Mouse (Mus musculus): ENCODE data around the gene 9530077C05Rik. TPM values are rescaled to one million over a fixed set of nuclear protein-coding genes. Genes with fewer than 3 reads are reported as not detected.
"Not testable (repeated sequence)": the region's sequence is repeated elsewhere in the genome, so short reads cannot be mapped to it uniquely, and the experiment has no call there.

Gene 9530077C05Rik
- under 1 TPM; 0.39 to 0.55 TPM for total RNA-seq (2021)
- long read RNA-seq, experiment 1, partial matches to known transcripts, result 2 of 2 reads
- long read RNA-seq, experiment 1, other reads (novel, unspliced or antisense), result 0 of 2 reads
- long read RNA-seq, experiment 2, result 0 reads

- intact Hi-C loops (cut with DNase I), result no loop called here
Measured at GRCm38 (mm10) chr9:22411002-22411857, at the start of gene 9530077C05Rik. Gene 9530077C05Rik (plus strand): TSS chr9:22411513.

DNA sequence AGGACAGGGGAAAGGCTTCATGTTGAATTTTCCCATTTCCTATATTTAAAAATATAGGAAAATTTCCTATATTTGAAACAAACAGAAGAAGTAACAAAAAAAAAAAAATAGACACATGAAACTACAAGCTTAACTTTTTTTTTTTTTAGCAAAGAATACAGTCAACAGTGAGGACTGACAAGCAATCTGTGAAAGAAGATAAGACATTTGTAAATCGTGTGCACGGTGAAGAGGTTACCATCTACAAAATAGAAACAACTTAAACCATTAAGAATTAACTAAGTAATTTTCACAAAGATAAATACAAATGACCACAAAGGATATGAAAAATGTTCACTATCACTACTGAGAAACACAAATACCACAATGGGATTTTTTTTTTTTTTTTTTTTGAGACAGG is 45.1 kb upstream of the 9530077C05Rik start:
- intact Hi-C loops (cut with DNase I), result no loop called here
- DNase-seq, result no peak

More at GRCm38 (mm10) chr9:22411002-22411857, at the start of gene 9530077C05Rik:
- peak; percentile 95 to 97 for DNase-seq

- intact Hi-C loops (cut with DNase I), result no loop called here
- no peak for DNase-seq
Measured at GRCm38 (mm10) chr9:22366621-22367020, 44.7 kb upstream of the 9530077C05Rik start.

DNA sequence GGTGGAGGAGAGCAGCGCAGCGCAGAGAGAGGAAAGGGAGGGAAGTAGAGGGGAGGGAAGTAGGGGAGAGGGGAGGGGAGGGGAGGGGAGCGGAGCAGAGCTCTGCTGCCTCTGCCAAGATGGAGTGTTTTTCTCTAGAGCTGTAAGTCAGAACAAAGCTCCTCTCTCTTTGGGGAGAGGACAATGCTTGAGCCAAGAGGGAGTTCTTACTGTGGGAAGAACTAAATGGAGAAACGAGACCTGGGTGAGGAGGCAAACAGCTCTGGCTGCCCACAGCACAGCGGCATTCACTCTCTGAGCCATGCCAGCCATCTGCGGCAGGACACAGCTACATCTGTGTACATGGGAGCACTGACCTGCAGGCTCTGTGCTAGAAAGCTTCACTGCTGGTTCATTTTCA is 43.3 kb upstream of the 9530077C05Rik start:
- peak in 1 of 2 experiments; percentile 5 for DNase-seq
- intact Hi-C loops (cut with DNase I), result no loop called here

DNA sequence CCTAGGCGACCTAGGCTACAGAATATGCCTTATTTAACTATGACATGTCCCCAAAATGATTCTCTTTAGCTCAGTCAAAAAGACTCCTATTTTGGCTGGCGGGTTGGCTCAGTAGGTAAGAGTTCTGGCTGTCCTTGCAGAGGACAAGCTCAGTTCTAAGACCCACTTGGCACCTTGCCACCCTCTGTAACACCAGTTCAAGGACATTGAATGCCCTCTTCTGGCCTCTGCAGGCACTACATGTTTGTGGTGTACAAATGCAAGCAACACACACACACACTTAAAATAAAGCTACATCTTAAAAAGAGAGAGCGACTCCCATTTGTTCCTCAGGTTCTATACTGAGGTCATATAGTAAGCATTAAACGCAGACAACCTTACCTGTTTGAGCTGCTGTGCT is 38.6 kb upstream of the 9530077C05Rik start:
- DNase-seq, result peak in 1 of 2 experiments; percentile 18
- intact Hi-C loops (cut with DNase I), result no loop called here

- no peak for DNase-seq
- intact Hi-C loops (cut with DNase I), result no loop called here
Measured at GRCm38 (mm10) chr9:22376086-22376485, 35.2 kb upstream of the 9530077C05Rik start.

GRCm38 (mm10) chr9:22385890-22386289 is 25.4 kb upstream of the 9530077C05Rik start:
- intact Hi-C loops (cut with DNase I), result loop anchor here (5.0 kb wide), 1 partner anchor 159 kb away; the partner anchor contains the start of gene Zfp809

DNA sequence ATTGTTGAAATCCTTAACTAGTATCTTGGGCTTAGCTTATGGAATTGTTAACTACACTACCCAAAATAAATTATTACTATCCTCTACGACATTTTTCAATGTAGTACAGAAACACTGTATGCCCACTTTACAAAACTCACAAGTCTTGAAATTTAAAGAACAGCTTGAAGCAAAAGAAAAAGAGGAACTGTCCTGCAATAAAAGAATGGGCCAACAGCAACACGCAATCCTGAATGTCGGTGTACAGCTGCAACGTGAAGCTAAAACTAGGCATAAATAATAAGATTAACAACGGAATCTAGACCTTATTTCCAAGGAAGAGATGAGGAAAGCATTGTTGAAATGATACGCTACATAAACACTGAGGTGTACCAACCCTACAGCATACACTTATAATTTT is 23.4 kb upstream of the 9530077C05Rik start:
- DNase-seq, result no peak
- intact Hi-C loops (cut with DNase I), result loop anchor here (5.0 kb wide), 1 partner anchor 161 kb away; the partner anchor contains the start of gene Zfp809

More at GRCm38 (mm10) chr9:22385890-22386289, 25.4 kb upstream of the 9530077C05Rik start:
- no peak for DNase-seq

DNA sequence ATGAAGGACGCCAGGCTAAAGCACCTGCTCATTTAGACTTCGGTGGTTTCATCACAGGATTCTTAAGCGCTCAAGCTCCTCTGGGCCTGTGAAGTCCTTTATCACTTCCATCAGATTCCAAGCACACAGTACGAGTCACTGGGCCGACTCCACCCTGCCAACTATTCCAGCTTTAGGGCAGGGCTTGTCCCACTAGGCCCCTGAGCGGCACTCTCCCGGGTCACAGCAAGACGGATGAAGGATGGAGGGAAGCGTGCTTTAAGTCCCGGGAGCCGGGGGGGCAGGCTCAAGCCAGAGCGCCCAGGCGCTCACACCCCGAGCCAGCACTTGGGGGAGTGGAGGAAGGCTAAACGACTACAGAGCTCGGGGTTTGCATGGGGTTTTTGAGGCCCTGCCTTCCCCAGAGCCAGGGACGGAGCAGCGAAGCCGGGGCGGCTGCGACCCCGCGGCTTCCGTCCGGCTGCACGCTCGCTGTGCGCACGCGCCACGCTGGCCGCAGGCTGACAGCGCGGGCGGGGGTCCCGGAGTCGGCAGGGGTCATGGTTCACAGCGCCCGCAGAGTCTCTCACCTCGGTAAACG is 22.8 kb upstream of the 9530077C05Rik start:
- DNase-seq, result peak; percentile 15 to 22
- intact Hi-C loops (cut with DNase I), result loop anchor here (5.0 kb wide), 1 partner anchor 161 kb away; the partner anchor contains the start of gene Zfp809

DNA sequence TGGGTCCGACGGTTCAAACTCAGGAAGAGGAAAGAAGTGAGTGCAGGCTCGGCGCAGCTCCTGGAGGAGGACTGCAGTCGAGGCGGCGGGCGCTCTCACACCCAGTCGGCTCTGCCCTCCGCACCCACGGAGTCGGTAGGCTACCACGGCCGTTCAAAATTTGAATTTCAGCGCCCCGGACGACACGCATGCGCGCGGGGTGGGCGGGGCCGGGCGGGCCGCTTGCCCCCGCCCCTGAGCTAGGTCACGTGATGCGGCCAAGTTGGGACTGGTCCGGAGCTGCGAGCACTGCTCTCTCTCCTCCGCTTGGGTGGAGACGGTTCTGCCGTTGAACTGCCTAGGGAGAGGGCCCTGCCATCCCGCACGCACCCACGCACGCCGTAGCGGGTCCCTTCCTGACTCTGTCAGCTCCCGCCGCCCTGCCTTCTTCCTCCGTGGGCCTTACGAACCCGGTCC is 22.3 kb upstream of the 9530077C05Rik start, which contains the start of gene Anln:
Gene Anln (minus strand): TSS at position 168 of the 456 bp plus-strand sequence.
- intact Hi-C loops (cut with DNase I), result loop anchor here (5.0 kb wide), 1 partner anchor 162 kb away; the partner anchor contains the start of gene Zfp809
- peak; percentile 93 to 96 for DNase-seq

GRCm38 (mm10) chr9:22389736-22390245 is 21.5 kb upstream of the 9530077C05Rik start:
- intact Hi-C loops (cut with DNase I), result loop anchor here (5.0 kb wide), 1 partner anchor 162 kb away; the partner anchor contains the start of gene Zfp809
- DNase-seq, result no peak

- DNase-seq, result no peak
Measured at GRCm38 (mm10) chr9:22390390-22390789, 20.9 kb upstream of the 9530077C05Rik start.

DNA sequence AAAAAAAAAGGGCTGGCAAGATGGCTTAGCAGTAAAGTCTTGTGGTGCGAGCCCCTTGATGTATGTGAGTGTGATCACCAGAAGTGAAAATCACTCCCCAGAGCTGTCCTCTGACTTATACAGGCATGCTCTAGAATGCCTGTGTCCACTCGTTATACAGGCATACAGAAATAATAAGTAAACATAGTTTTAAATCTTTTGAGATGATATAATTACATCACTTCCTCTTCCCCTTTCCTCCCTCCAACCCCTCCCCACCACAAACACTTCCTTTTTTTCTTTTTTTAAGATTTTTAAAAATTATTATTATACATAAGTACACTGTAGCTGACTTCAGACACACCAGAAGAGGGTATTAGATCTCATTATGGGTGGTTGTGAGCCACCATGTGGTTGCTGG is 16.6 kb upstream of the 9530077C05Rik start:
- intact Hi-C loops (cut with DNase I), result no loop called here
- no peak for DNase-seq

More at GRCm38 (mm10) chr9:22390390-22390789, 20.9 kb upstream of the 9530077C05Rik start:
- intact Hi-C loops (cut with DNase I), result no loop called here

- DNase-seq, result no peak
- intact Hi-C loops (cut with DNase I), result no loop called here
Measured at GRCm38 (mm10) chr9:22399021-22399420, 12.3 kb upstream of the 9530077C05Rik start.

- no peak for DNase-seq
- intact Hi-C loops (cut with DNase I), result no loop called here
Measured at GRCm38 (mm10) chr9:22402001-22402400, 9.3 kb upstream of the 9530077C05Rik start.

GRCm38 (mm10) chr9:22402976-22403375 is 8.3 kb upstream of the 9530077C05Rik start:
- no peak for DNase-seq
- intact Hi-C loops (cut with DNase I), result no loop called here

DNA sequence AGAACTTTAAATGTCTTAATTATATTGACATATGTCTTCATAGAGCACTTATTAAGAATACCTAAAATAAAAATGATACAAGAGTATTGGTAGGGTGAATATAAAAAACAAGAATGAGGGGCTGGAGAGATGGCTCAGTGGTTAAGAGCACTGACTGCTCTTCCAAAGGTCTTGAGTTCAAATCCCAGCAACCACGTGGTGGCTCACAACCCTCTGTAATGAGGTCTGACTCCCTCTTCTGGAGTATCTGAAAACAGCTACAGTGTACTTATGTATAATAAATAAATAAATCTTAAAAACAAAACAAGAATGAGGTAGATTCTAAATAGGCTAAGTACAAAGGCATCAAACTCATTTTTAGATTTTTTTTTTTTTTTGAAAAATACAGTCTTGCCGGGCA is 7.8 kb upstream of the 9530077C05Rik start:
- DNase-seq; intact Hi-C loops (cut with DNase I): not testable (repeated sequence)

DNA sequence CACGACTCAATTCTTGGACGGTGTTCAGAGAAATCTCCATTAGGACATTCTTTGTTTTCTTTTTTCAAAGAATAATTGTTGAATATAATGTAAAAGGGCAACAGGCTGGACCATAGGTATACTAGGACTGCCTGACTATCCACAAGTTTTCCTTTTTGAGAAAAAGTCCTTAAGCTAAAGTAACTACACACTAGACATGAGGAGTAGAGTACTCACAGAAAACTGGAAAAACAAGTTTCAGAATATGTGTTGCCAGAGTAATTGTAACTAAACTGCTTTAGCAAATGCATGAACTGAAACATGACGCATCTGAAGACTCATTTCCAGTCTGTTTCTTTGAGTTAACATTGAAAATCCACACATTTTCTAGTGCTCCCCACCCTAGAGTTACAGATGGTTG is 5.9 kb upstream of the 9530077C05Rik start:
- intact Hi-C loops (cut with DNase I), result loop anchor here (5.0 kb wide), 1 partner anchor 248 kb away; the partner anchor contains the start of gene Pigyl
- DNase-seq, result no peak

DNA sequence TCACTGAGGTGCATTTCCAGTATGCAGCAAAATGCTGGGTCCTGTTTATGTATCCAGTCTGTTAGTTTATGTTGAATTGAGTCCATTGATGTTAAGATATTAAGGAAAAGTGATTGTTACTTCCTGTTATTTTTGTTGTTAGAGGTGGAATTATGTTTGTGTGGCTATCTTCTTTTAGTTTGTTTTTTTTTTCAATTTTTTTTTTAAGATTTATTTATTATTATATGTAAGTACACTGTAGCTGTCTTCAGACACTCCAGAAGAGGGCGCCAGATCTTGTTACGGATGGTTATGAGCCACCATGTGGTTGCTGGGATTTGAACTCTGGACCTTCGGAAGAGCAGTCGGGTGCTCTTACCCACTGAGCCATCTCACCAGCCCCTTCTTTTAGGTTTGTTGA is 3.7 kb upstream of the 9530077C05Rik start:
- intact Hi-C loops (cut with DNase I), result loop anchor here (5.0 kb wide), 1 partner anchor 250 kb away; the partner anchor contains the start of gene Pigyl
- DNase-seq, result not testable (repeated sequence)

DNA sequence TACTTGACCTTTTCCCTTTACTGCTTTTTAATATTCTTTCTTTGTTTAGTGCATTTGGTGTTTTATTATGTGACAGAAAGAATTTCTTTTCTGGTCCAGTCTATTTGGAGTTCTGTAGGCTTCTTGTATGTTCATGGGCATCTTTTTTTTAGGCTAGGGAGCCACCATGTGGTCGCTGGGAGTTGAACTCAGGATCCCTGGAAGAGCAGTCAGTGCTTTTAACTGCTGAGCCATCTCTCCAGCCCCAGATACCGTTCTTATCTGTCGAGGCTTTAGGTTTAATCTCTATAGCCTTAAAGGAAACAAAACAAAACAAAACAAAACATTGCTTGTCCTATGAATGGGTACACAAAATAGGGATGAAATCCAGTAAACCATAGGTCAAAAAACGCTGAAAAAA is 3.0 kb upstream of the 9530077C05Rik start:
- DNase-seq, result not testable (repeated sequence)
- intact Hi-C loops (cut with DNase I), result loop anchor here (5.0 kb wide), 1 partner anchor 251 kb away; the partner anchor contains the start of gene Pigyl

Measured in heart, postnatal 14 days (tissue).